Mouse (Mus musculus) heart, adult 18-20 months (tissue): ENCODE data around the gene Prkch. TPM values are rescaled to one million over a fixed set of nuclear protein-coding genes. Genes with fewer than 3 reads are reported as not detected.

Source experiments
- DNase-seq, 2 experiments: peaks; one replicate each; pipeline ENCODE4 v3.0.0; 2021 to 2022; ENCODE audit warnings: mixed read lengths in 1 of 2
- total RNA-seq, 2 experiments: library from RNA; stranded (reverse); gene quantifications; 2 replicates each; pipeline ENCODE4 v1.2.3; 2021

Gene Prkch
- total RNA-seq, 2 experiments from 2014 or later = 17.2 to 18.6 TPM

- DNase-seq = no peak
Observed at GRCm38 (mm10) chr12:73580811-73581210, 3.8 kb upstream of the Prkch start.

DNA sequence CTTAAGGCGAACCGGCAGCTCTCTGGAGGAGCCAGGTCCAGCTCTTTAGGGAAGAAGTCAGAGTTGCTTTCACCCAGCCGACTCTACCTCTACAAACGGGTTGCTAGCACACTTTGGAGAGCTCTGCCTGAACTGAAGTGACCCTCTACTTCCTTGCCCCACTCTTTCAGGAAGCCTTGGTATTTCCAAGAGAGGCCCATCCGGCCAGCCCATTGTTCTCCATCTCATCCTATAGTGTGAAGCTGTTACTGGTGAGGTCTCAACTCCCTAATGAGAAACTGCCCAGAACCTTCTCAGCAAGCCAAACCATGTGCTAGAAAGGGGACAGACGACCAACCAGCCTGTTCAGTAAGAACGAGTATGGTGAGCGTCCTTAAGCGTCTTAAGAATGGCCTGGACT lies 1.3 kb upstream of the Prkch start:
- DNase-seq = peak in 1 of 2 experiments; percentile 56

DNA sequence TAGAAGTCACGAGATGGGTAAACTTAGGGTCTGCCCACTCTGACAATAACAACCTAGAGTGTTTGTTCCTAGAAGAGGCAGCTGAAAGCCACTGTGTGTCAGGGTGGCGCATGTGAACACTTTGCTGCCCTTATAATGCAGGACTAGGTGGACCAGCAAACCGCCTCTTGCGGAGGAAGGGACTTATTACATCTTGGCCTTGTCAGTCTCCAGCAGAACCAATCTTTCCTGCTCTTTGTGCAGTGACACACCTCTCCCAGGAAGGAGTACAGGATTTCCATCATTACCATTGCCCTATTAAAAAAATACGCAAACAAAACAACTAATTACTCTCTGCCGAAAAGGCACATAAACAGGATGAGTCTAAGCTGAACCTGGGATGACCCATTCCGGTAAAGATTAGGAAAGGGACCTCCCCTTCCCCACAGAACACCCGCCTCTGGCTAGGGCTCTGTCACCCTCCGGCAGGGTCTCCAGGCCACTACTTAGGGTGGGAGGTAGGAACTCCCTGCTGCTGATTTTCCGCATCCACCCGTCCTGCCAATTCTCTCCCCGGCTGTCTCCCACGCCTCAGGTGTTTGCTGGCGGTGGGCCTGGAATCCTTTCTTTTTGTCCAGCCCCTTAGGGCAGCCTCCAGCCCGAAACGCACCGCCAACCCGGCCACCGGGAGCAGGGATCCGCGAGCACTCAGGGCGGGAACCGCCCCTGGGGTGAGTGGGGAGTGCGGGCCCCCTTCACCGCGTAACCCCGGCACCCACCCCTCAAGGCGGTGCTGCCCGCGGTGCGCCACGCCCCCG lies 585 bp upstream of the Prkch start:
- peak; percentile 69 to 71 for DNase-seq

DNA sequence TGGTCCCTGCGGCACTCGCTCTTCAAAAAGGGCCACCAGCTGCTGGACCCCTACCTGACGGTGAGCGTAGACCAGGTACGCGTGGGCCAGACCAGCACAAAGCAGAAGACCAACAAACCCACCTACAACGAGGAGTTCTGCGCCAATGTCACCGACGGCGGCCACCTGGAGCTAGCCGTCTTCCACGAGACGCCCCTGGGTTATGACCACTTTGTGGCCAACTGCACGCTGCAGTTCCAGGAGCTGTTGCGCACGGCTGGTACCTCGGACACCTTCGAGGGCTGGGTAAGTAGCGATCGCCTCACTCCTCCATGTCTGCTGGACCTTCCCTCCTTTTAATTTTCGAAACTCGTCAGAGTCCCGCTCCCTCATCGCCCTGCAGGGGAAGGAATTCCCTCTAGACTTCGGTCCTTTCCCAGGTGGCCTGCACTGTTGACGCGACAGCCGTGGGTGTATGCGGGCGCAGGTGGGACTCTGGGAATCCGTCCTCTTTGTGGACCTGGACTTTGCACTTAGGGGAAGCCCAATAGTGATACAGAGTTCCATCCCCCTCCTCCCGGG lies 725 bp downstream of the Prkch start:
- peak in 1 of 2 experiments; percentile 48 for DNase-seq

DNA sequence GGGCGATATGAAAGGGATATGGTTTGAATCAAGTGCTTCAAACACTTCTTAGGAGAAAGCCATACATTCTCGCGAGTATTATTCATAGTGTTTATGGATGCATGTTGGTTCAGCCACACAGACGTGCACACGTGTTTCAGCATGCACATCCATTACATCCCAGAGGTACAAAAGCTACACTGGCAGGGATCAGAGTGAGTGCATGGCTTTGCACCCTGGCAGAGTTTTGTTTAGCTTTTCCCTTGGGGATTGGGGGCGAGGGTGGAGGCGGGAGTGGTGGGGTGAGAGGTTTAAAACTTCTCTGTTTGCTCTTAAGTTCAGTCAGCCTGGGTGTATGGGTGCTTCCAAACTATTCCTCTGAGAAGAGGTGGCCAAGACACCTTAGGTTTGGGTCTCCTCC lies 1.3 kb downstream of the Prkch start:
- DNase-seq = peak in 1 of 2 experiments; percentile 31

- no peak for DNase-seq
Observed at GRCm38 (mm10) chr12:73587262-73587661, 2.7 kb downstream of the Prkch start.

- DNase-seq = peak in 1 of 2 experiments; percentile 21
Observed at GRCm38 (mm10) chr12:73590627-73591276, 6.2 kb downstream of the Prkch start.

GRCm38 (mm10) chr12:73591625-73592024 lies 7.0 kb downstream of the Prkch start:
- DNase-seq = peak; percentile 75 to 91

GRCm38 (mm10) chr12:73593021-73593798 lies 8.6 kb downstream of the Prkch start:
- DNase-seq = peak in 1 of 2 experiments; percentile 59

DNA sequence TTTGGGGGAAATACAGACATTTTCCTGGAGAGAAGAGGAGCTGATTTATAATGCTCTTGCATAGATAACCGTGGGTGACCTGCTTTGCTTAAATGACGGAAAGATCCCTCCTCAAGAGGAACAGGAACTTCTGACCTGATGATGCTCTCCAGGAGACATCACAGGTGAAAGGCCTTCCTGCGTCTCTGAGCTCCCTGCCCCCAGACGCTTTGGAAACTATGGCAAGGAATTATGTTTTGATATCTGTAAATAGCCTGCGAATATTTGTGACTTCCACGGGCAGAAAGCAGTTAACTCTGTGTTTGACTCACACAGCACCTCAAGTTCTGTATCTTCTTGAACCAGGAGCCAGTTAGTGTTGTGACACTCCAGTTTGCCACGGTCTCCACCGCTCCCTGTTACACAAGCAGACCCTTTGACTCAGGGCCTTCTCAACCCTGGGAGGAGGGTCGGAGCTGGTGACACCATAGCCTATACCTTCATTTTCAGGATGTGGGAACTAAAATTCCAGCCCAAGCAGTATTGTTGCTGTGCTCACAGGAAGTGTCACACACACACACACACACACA lies 9.7 kb downstream of the Prkch start:
- DNase-seq = no peak

GRCm38 (mm10) chr12:73595226-73595625 lies 10.6 kb downstream of the Prkch start:
- DNase-seq = no peak

GRCm38 (mm10) chr12:73598241-73598640 lies 13.6 kb downstream of the Prkch start:
- DNase-seq = peak in 1 of 2 experiments; percentile 64

DNA sequence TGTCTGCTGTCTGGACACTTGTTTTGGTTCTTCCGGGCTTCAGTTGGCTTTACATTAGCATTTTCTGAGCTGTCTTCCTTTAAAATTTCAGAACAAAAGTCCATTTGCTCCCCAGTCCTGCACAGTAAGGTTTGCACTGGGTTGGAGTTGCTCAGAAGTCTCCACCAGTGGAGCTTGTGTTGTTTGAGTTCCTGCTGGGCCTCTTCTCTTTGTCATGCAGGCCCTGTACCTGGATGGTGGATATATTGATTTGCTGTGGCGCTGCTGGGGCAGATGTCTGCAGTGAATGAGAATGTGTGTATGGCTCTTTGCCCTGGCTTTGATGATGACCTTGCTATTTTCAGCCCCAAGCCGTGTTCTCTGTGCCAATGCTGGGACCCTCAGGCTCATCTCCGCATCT lies 15.9 kb downstream of the Prkch start:
- no peak for DNase-seq

- no peak for DNase-seq
Observed at GRCm38 (mm10) chr12:73602974-73603373, 18.4 kb downstream of the Prkch start.

DNA sequence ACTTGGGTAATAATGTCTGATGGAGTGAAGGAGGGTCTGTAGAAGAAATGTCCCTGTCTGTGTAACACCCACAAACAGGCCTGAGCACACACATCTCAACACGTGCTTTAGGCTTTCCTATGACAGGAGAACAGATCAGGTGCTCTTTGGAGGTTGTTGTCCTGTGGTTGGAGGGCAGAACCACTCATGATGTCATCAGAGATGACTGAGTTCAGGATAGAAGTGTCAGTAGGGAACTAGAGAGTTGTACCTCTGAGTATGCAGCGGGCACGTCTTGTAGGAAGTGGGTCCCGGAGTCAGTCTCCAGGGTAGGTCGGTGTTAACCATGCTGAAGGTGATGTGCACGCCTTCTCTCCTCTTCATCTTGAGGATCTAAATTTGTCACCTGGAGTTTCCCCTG lies 19.1 kb downstream of the Prkch start:
- DNase-seq = no peak

DNA sequence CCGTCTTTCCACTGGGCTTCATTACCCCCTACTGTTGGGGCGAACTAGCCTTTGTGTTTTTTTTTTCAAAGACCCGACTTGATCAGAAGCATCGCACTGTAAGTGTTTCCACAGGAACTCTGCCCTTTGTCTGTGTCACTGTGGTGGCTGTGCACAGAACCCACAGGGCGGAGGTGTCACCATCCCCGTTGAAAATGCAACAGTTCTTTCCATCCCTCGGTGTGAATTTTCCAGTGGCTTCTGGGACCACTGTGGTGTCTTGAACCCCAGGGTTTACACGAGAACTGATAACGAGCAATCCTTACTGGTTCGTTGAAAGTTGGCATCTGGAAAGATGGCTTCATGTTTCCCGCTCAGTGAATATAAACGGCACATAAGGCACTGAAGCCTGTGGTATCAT lies 20.2 kb downstream of the Prkch start:
- DNase-seq = no peak

DNA sequence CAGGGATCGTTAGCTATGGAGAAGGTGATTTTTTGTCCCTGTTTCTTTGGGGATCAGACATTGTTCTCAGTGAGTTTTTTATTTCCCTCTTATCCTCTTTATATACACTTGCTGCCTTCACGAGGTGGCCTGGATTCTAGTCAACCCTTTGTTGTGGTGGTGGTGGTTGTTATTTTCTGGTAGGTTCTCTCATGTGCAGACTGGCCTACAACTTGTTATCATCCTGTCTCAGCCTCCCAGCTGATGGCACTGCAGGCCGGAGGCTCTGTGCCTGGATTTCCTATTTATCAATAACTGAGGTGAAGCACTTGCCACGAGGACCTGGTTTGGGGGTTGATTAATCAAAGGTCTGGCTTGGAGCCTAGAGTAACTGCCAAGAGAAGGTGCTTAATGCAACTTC lies 20.6 kb downstream of the Prkch start:
- no peak for DNase-seq

DNA sequence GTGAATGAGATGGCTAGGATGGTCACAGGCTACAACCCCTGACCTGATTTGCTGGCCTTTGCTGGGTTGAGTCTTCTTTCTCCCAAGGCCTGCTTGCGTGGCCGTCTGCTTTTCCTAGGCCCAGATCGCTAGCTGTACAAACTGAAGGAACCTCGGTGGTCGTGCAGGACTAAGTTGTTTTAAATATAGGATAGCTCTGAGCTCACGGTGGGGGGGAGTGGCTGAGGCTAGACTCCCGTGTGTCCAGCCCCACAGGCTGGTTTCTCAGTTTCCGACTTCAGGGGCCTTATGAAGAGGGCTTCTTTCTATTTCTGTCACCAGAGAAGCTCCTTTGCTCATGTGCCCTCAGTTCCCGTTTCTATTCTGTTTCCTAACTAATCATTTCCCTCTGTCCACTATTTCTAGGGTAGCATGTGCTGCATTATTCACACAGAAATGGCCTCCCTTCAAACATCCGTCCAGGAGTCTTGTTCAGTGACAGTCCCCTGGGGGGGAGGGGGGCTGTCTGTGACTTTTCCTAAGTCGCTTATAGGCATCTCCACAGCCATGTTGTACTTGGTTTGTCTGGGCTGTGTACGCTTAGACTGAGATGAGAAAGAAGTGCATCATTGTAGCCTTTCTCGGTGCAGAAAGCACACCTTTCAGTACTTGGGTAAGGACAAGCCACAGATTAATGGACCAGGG lies 22.9 kb downstream of the Prkch start:
- no peak for DNase-seq

GRCm38 (mm10) chr12:73608065-73608397 lies 23.4 kb downstream of the Prkch start:
- no peak for DNase-seq

- DNase-seq = no peak
Observed at GRCm38 (mm10) chr12:73609262-73609661, 24.7 kb downstream of the Prkch start.

- DNase-seq = peak in 1 of 2 experiments; percentile 41
Observed at GRCm38 (mm10) chr12:73609676-73610545, 25.3 kb downstream of the Prkch start.
